Mouse (Mus musculus): Measurements from ENCODE around the gene Fbxl15.

- TF ChIP-seq EP300 (IDR thresholded peaks at IDR 0.05; ENCODE audit: insufficient read depth, low read depth, low read length) (no peak), CTCF (IDR thresholded peaks at IDR 0.05) (no peak), POLR2A (IDR thresholded peaks at IDR 0.05; ENCODE audit: insufficient read depth, low read depth, low read length) (no peak)
Measured at GRCm38 (mm10) chr19:46324918-46325317, 3.1 kb upstream of the Fbxl15 start.
